Mouse (Mus musculus): Measurements from ENCODE around the gene Scarb1. TPM values are rescaled to one million over a fixed set of nuclear protein-coding genes. Genes with fewer than 3 reads are reported as not detected.

Gene Scarb1
- polyA plus RNA-seq, 1 experiment from 2014 or later: 28.2 TPM

- H3K4me2 ChIP-seq (replicated peaks): no peak overlapping the region
- peaks cover 8% of the 10 kb centered on the region; the same call in 1 of the 2 replicates for H3K4me1 ChIP-seq
- H3K4me3 ChIP-seq: no peak overlapping the region
- WGBS: 61% methylated on average over 15 of the region's 15 CpGs
- no peaks in the 10 kb centered on the region for H3K36me3 ChIP-seq
- H3K9ac ChIP-seq: no peak overlapping the region
- no peak overlapping the region for H3K27ac ChIP-seq
- no peaks in the 10 kb centered on the region for H3K27me3 ChIP-seq (replicated peaks)
- ATAC-seq (ENCODE audit: low FRiP score, low read depth): no peak
- 0 out of 2 replicates have a peak, but pooled peaks cover 3% of the 10 kb centered on the region for H3K9me3 ChIP-seq
Observed at GRCm38 (mm10) chr5:125251885-125252615, 88.8 kb downstream of the Scarb1 start.

- no peaks in the 10 kb centered on the region for H3K27me3 ChIP-seq (replicated peaks)
- ATAC-seq (ENCODE audit: low FRiP score, low read depth): no peak
- H3K4me3 ChIP-seq: no peak overlapping the region
- H3K9ac ChIP-seq: no peak overlapping the region
- H3K4me1 ChIP-seq: peaks cover 31% of the 10 kb centered on the region
- no peaks in the 10 kb centered on the region for H3K36me3 ChIP-seq
- H3K9me3 ChIP-seq: no peaks in the 10 kb centered on the region
- H3K4me2 ChIP-seq (replicated peaks): no peak overlapping the region
- 0 out of 2 replicates have a peak overlapping the region, but pooled peaks have one; percentile 3 for H3K27ac ChIP-seq
- 46% methylated on average over 6 of the region's 6 CpGs for WGBS
Observed at GRCm38 (mm10) chr5:125249187-125249586, 91.7 kb downstream of the Scarb1 start.

DNA sequence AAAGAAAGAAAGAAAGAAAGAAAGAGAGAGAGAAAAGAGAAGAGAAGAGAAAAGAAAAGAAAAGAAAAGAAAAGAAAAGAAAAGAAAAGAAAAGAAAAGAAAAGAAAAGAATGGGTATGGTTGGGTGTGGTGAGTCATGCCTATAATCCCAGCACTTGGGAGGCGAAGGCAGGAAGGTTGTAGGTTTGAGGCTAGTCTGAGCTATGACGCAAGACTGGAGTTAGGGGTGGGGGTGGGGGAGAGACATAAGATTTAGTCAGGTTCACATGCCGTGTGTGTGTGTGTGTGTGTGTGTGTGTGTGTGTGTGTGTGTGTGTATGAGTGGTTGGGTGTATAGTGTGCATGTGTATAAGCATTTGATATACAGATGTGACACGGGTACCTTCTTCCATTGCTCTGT is 94.2 kb downstream of the Scarb1 start:
- Histone ChIP-seq H3K27me3 (replicated peaks) (no peaks in the 10 kb centered on the region), H3K4me2 (replicated peaks) (no peak overlapping the region), H3K27ac (no peak overlapping the region), H3K4me1 (peaks cover 45% of the 10 kb centered on the region), H3K4me3 (no peak overlapping the region), H3K9ac (no peak overlapping the region), H3K9me3 (no peaks in the 10 kb centered on the region), H3K36me3 (no peaks in the 10 kb centered on the region)
- no peak for ATAC-seq (ENCODE audit: low FRiP score, low read depth)
- 89% methylated on average over 4 of the region's 4 CpGs for WGBS

- peak; percentile 87 for ATAC-seq (ENCODE audit: low FRiP score, low read depth)
- peak overlapping the region; percentile 87 for H3K27ac ChIP-seq
- no peaks in the 10 kb centered on the region for H3K9me3 ChIP-seq
- H3K4me1 ChIP-seq: peaks cover 51% of the 10 kb centered on the region
- no peaks in the 10 kb centered on the region for H3K27me3 ChIP-seq (replicated peaks)
- H3K4me2 ChIP-seq (replicated peaks): peak overlapping the region; percentile 53
- H3K4me3 ChIP-seq: peak overlapping the region; percentile 12; the same call in 1 of the 2 replicates
- peak overlapping the region; percentile 30; the same call in 1 of the 2 replicates for H3K9ac ChIP-seq
- 2% methylated on average over 27 of the region's 27 CpGs for WGBS
- H3K36me3 ChIP-seq: no peaks in the 10 kb centered on the region
Observed at GRCm38 (mm10) chr5:125245534-125246151, 95.3 kb downstream of the Scarb1 start.

DNA sequence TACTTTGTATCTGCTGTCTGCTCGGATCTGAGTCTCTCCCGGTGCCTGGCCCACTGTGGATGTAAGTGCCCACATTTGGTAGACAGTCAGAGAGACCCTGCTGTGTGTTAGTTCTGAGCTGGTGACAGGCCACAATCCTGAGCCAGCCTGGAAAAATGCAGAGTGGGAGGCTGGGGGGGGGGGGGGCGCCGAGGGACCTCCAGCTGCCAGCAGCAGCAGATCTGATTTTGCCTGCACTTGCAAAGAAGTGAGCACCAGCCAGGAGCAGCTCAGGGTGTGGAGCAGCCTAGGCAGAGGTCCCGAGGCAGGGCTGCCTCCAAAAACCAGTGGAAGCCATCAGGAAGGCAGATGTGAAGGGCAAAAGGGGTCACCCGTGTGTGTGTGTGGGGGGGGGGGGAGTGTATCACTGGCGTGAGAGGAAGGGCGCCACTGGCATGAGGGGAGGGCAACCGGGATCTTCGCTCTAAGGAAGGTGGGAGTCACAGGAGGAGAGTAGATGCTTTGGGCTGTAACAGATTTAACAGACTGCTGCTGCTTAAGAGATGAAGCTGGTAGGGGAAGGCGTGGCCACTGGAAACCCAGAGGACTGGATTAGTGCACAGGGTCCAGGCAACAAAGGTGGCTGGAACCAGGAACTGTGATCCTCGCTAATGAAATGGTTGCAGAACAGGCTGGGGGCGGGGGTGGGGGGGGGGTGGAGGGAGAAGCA is 95.9 kb downstream of the Scarb1 start:
- Histone ChIP-seq H3K27me3 (replicated peaks) (no peaks in the 10 kb centered on the region), H3K36me3 (no peaks in the 10 kb centered on the region), H3K9ac (peak overlapping the region; percentile 30; the same call in 1 of the 2 replicates), H3K27ac (peak overlapping the region; percentile 87), H3K4me2 (replicated peaks) (peak overlapping the region; percentile 53), H3K4me3 (peak overlapping the region; percentile 12; the same call in 1 of the 2 replicates), H3K4me1 (peaks cover 51% of the 10 kb centered on the region), H3K9me3 (no peaks in the 10 kb centered on the region)
- 11% methylated on average over 13 of the region's 13 CpGs for WGBS
- peak; percentile 22 for ATAC-seq (ENCODE audit: low FRiP score, low read depth)

GRCm38 (mm10) chr5:125243928-125244327 is 97.0 kb downstream of the Scarb1 start:
- no peaks in the 10 kb centered on the region for H3K27me3 ChIP-seq (replicated peaks)
- no peak for ATAC-seq (ENCODE audit: low FRiP score, low read depth)
- no peak overlapping the region for H3K9ac ChIP-seq
- H3K27ac ChIP-seq: peak overlapping the region; percentile 87
- no peaks in the 10 kb centered on the region for H3K9me3 ChIP-seq
- no peaks in the 10 kb centered on the region for H3K36me3 ChIP-seq
- peaks cover 47% of the 10 kb centered on the region for H3K4me1 ChIP-seq
- H3K4me3 ChIP-seq: no peak overlapping the region
- 0 out of 2 replicates have a peak overlapping the region, but pooled peaks have one; percentile 53 for H3K4me2 ChIP-seq (replicated peaks)
- 36% methylated on average over 6 of the region's 6 CpGs for WGBS

DNA sequence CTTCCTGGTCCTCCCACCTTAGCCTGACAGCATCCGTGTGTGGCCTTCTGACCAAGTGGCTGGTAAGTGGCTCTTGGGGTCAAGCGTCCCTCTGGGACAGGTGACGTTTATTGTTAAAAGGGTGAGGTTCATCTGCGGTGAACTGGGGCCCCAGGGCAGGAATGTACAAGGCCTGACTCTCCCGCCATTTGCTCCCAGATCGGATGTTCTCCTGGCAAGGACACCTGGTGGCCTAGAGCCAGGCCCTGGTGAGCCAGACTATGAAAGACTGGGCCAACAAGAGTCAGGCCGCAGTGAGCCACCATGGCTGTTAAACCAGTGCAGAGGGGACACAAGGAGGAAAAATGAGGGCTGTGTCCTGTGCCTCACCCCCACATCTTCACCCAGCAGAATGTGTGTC is 98.8 kb downstream of the Scarb1 start:
- 0 out of 2 replicates have a peak overlapping the region, but pooled peaks have one; percentile 20 for H3K27ac ChIP-seq
- peaks cover 43% of the 10 kb centered on the region for H3K4me1 ChIP-seq
- no peaks in the 10 kb centered on the region for H3K36me3 ChIP-seq
- no peaks in the 10 kb centered on the region for H3K9me3 ChIP-seq
- no peak overlapping the region for H3K4me3 ChIP-seq
- 0 out of 2 replicates have a peak overlapping the region, but pooled peaks have one; percentile 3 for H3K4me2 ChIP-seq (replicated peaks)
- WGBS: 42% methylated on average over 7 of the region's 7 CpGs
- H3K9ac ChIP-seq: no peak overlapping the region
- ATAC-seq (ENCODE audit: low FRiP score, low read depth): no peak
- H3K27me3 ChIP-seq (replicated peaks): no peaks in the 10 kb centered on the region

GRCm38 (mm10) chr5:125241627-125242026 is 99.3 kb downstream of the Scarb1 start:
- Histone ChIP-seq H3K4me1 (peaks cover 39% of the 10 kb centered on the region), H3K9ac (no peak overlapping the region), H3K27me3 (replicated peaks) (no peaks in the 10 kb centered on the region), H3K4me3 (no peak overlapping the region), H3K36me3 (no peaks in the 10 kb centered on the region), H3K27ac (0 out of 2 replicates have a peak overlapping the region, but pooled peaks have one; percentile 20), H3K4me2 (replicated peaks) (0 out of 2 replicates have a peak overlapping the region, but pooled peaks have one; percentile 3), H3K9me3 (no peaks in the 10 kb centered on the region)
- ATAC-seq (ENCODE audit: low FRiP score, low read depth): no peak
- 17% methylated on average over 6 of the region's 7 CpGs for WGBS

GRCm38 (mm10) chr5:125240124-125240781 is 100.6 kb downstream of the Scarb1 start:
- no peak overlapping the region for H3K27ac ChIP-seq
- 18% methylated on average over 6 of the region's 6 CpGs for WGBS

GRCm38 (mm10) chr5:125235874-125236273 is 105.0 kb downstream of the Scarb1 start:
- Histone ChIP-seq H3K4me1 (no peaks in the 10 kb centered on the region; the same call in 1 of the 2 replicates), H3K4me3 (no peak overlapping the region), H3K27ac (no peak overlapping the region), H3K9ac (no peak overlapping the region), H3K4me2 (replicated peaks) (no peak overlapping the region), H3K36me3 (no peaks in the 10 kb centered on the region), H3K9me3 (no peaks in the 10 kb centered on the region), H3K27me3 (replicated peaks) (no peaks in the 10 kb centered on the region)
- no peak for ATAC-seq (ENCODE audit: low FRiP score, low read depth)
- 72% methylated on average over 6 of the region's 6 CpGs for WGBS

More at GRCm38 (mm10) chr5:125240124-125240781, 100.6 kb downstream of the Scarb1 start:
- Histone ChIP-seq H3K4me3 (no peak overlapping the region), H3K36me3 (no peaks in the 10 kb centered on the region), H3K9ac (no peak overlapping the region), H3K4me1 (peaks cover 28% of the 10 kb centered on the region), H3K4me2 (replicated peaks) (no peak overlapping the region), H3K27me3 (replicated peaks) (no peaks in the 10 kb centered on the region), H3K9me3 (no peaks in the 10 kb centered on the region)
- ATAC-seq (ENCODE audit: low FRiP score, low read depth): no peak

GRCm38 (mm10) chr5:125235398-125235797 is 105.5 kb downstream of the Scarb1 start:
- H3K27ac ChIP-seq: no peak overlapping the region
- H3K4me3 ChIP-seq: no peak overlapping the region
- 92% methylated on average over 3 of the region's 3 CpGs for WGBS
- no peaks in the 10 kb centered on the region; the same call in 1 of the 2 replicates for H3K4me1 ChIP-seq
- no peaks in the 10 kb centered on the region for H3K36me3 ChIP-seq
- no peak overlapping the region for H3K9ac ChIP-seq
- H3K9me3 ChIP-seq: no peaks in the 10 kb centered on the region
- no peaks in the 10 kb centered on the region for H3K27me3 ChIP-seq (replicated peaks)
- ATAC-seq (ENCODE audit: low FRiP score, low read depth): no peak
- no peak overlapping the region for H3K4me2 ChIP-seq (replicated peaks)

Data from neural tube, embryonic 12.5 days (tissue).